Mouse (Mus musculus): ENCODE data around the gene Rdx. TPM values are rescaled to one million over a fixed set of nuclear protein-coding genes. Genes with fewer than 3 reads are reported as not detected.

Gene Rdx
- total RNA-seq, 4 experiments from 2014 or later = 55.3 to 58.1 (median 57.4) TPM

- DNase-seq (ENCODE audit: low spot score in 2 of 2) = no peak
Measured at GRCm38 (mm10) chr9:52105423-52105822, 58.5 kb downstream of the Rdx start.

GRCm38 (mm10) chr9:52107161-52107560 lies 60.2 kb downstream of the Rdx start:
- no peak for DNase-seq (ENCODE audit: low spot score in 2 of 2)

- DNase-seq (ENCODE audit: low spot score in 2 of 2) = no peak
Measured at GRCm38 (mm10) chr9:52110738-52111137, 63.8 kb downstream of the Rdx start.

- no peak for DNase-seq (ENCODE audit: low spot score in 2 of 2)
Measured at GRCm38 (mm10) chr9:52113091-52113490, 66.1 kb downstream of the Rdx start.

GRCm38 (mm10) chr9:52119212-52119611 lies 72.2 kb downstream of the Rdx start:
- no peak for DNase-seq (ENCODE audit: low spot score in 2 of 2)

GRCm38 (mm10) chr9:52125225-52125624 lies 78.3 kb downstream of the Rdx start:
- no peak for DNase-seq (ENCODE audit: low spot score in 2 of 2)

GRCm38 (mm10) chr9:52130348-52130747 lies 83.4 kb downstream of the Rdx start:
- no peak for DNase-seq (ENCODE audit: low spot score in 2 of 2)

GRCm38 (mm10) chr9:52132771-52133170 lies 85.8 kb downstream of the Rdx start:
- DNase-seq (ENCODE audit: low spot score in 2 of 2) = no peak

Small RNAs within 50 kb of the gene (microRNA-seq; reads per million reads assigned to microRNA genes)
- gene Gm27686 (0 reads per million in 2 experiments), gene Mir6244 (0 reads per million in 2 experiments)

Other genes starting within 250 kb of the Rdx start
- 10 to 100 TPM; 16.4 to 18.8 (median 17.4) TPM for gene Fdx1, start 83.6 kb upstream of the Rdx start, total RNA-seq (2022)
- 10 to 100 TPM; 10.6 to 14.2 (median 11.4) TPM for gene Zc3h12c, start 121.4 kb downstream of the Rdx start, total RNA-seq (2022)

Measured in layer of hippocampus, adult 8-10 months (tissue).